Mouse (Mus musculus): ENCODE results near the gene Guk1. TPM values are rescaled to one million over a fixed set of nuclear protein-coding genes. Genes with fewer than 3 reads are reported as not detected.
"Not testable (repeated sequence)": the region's sequence is repeated elsewhere in the genome, so short reads cannot be mapped to it uniquely, and the experiment has no call there.

The Guk1 gene
- polyA plus RNA-seq, 1 experiment, result 122 TPM

DNA sequence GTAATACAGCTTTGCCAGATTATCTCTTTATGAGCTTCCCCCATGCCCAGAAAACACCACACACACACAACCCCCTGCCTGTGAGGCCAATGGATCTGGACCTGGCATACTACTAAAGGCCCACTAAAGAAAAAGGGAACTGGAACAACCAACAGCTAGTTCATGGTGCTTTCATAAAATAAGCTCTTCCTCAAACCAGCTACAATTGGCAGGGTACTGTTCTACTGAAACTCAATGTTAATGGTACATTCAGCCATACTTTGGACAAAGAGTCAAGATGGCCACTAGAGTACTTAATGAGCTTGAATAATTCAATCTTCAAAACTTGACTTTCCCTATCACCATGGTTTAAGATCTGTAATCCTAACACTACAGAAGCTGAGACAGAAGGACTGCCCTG, 29.6 kb upstream of the Guk1 start:
- Histone ChIP-seq H3K4me1 (ENCODE audit: control insufficient read depth, insufficient read depth, insufficient read length, low read length) (peaks cover 37% of the 10 kb centered on the region), H3K4me3 (ENCODE audit: insufficient read depth, low read depth, low read length) (no peak overlapping the region), H3K27ac (replicated peaks; ENCODE audit: low read depth, low read length) (no peak overlapping the region)

- Histone ChIP-seq H3K4me1 (ENCODE audit: control insufficient read depth, insufficient read depth, insufficient read length, low read length) (peaks cover 40% of the 10 kb centered on the region), H3K27ac (replicated peaks; ENCODE audit: low read depth, low read length) (no peak overlapping the region), H3K4me3 (ENCODE audit: insufficient read depth, low read depth, low read length) (no peak overlapping the region)
Observed at GRCm38 (mm10) chr11:59219064-59219463, 27.1 kb upstream of the Guk1 start.

DNA sequence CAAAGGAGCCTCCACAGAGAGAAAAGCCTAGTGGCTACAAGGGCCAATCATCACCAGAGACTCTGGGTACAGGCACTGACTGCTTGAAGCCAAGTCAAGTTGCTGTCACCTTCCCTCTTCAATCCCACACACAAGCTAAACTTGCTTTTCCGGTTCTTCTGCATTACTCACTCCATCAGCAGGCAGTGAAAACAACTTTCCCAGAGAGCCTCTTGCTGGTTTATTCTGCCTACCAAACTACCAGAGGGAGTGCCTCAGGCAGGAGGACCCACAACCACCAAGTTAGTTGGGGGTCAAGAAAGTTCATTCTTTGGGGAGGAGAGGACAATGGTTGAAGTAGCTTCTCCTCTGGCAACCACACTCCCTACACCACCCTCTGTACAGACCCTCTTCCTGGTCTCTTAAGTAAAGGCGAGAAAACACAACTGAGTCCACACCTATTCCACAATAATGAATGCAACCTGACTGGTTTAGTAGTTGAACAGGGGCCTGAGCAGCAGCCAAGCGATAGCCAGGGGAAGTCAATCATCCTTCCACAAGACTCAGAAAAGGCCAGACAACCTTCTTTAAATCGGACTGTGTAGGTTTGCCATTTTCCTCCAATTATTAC, 26.5 kb upstream of the Guk1 start:
- Histone ChIP-seq H3K27ac (replicated peaks; ENCODE audit: low read depth, low read length) (no peak overlapping the region), H3K4me1 (ENCODE audit: control insufficient read depth, insufficient read depth, insufficient read length, low read length) (peaks cover 37% of the 10 kb centered on the region), H3K4me3 (ENCODE audit: insufficient read depth, low read depth, low read length) (no peak overlapping the region)

GRCm38 (mm10) chr11:59216955-59217354, 24.9 kb upstream of the Guk1 start:
- no peak overlapping the region for H3K27ac ChIP-seq (replicated peaks; ENCODE audit: low read depth, low read length)

GRCm38 (mm10) chr11:59212892-59213494, 21.0 kb upstream of the Guk1 start:
- H3K4me1 ChIP-seq (ENCODE audit: control insufficient read depth, insufficient read depth, insufficient read length, low read length), result peaks cover 7% of the 10 kb centered on the region; the same call in 1 of the 2 replicates

More at GRCm38 (mm10) chr11:59216955-59217354, 24.9 kb upstream of the Guk1 start:
- Histone ChIP-seq H3K4me3 (ENCODE audit: insufficient read depth, low read depth, low read length) (no peak overlapping the region), H3K4me1 (ENCODE audit: control insufficient read depth, insufficient read depth, insufficient read length, low read length) (peaks cover 25% of the 10 kb centered on the region)

DNA sequence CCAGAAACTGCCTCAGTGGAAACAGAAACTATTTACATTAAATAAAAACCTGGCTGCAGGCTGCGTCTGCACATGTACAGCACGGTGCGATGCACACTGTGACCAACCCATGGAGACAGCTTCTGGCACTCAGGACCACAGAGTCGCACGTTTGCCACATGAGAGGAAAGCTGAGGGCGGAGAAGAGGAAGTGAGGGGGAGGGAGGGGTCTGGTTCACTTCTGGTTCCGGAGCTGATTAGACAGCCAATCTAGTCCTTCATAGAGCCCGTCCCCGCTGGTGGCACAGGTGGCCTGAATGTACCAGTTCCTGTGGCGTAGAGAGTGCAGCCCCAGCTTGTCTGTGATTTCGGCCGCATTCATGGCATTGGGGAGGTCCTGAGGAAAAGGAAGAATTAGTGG, 20.3 kb upstream of the Guk1 start:
- H3K4me1 ChIP-seq (ENCODE audit: control insufficient read depth, insufficient read depth, insufficient read length, low read length); H3K4me3 ChIP-seq (ENCODE audit: insufficient read depth, low read depth, low read length): not testable (repeated sequence)

More at GRCm38 (mm10) chr11:59212892-59213494, 21.0 kb upstream of the Guk1 start:
- H3K4me3 ChIP-seq (ENCODE audit: insufficient read depth, low read depth, low read length), result no peak overlapping the region
- no peak overlapping the region for H3K27ac ChIP-seq (replicated peaks; ENCODE audit: low read depth, low read length)

DNA sequence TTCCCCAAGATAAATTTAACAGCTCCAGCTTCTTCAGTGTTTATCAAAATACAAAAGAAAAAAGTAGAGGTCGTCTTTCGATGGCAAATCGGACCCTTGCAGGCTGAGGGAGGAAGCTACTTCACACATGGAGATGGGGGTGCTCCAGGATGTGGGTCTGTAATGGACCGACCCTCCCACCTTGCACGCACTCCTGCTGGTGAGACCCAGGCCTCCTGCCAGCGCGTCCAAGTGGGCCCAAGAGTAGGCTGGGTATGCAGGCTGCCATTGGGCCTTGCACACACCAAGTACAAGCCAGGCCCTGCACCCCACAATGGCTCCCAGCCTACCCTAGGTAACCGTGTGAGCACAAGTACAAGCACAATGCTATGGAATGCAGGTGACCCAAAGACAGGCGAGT, 19.5 kb upstream of the Guk1 start:
- H3K4me1 ChIP-seq (ENCODE audit: control insufficient read depth, insufficient read depth, insufficient read length, low read length); H3K27ac ChIP-seq (replicated peaks; ENCODE audit: low read depth, low read length); H3K4me3 ChIP-seq (ENCODE audit: insufficient read depth, low read depth, low read length): not testable (repeated sequence)

More for the DNA sequence above, 20.3 kb upstream of the Guk1 start:
- not testable (repeated sequence) for H3K27ac ChIP-seq (replicated peaks; ENCODE audit: low read depth, low read length)

DNA sequence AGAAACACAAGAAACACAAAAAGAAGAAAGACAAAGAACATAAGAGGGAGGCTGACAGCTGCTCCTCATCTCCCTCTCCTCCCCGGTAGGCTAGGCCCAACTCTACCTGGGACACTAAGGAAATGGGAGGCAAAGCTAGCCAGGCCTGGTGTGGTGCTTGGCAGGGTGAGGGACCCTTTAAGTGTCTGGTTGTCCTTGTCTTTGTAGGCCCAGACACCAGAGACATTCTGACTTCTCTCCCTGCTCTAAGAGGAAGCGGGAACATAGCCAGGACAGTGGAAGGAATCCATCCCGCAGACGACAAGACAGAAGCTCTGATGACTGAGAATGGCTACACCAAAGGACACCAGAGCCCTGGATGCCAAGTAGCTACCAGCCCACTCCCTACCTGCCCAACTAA, 18.0 kb upstream of the Guk1 start:
- H3K4me1 ChIP-seq (ENCODE audit: control insufficient read depth, insufficient read depth, insufficient read length, low read length), result peaks cover 2% of the 10 kb centered on the region; the same call in 1 of the 2 replicates
- no peak overlapping the region for H3K27ac ChIP-seq (replicated peaks; ENCODE audit: low read depth, low read length)
- H3K4me3 ChIP-seq (ENCODE audit: insufficient read depth, low read depth, low read length), result no peak overlapping the region

- Histone ChIP-seq H3K4me1 (ENCODE audit: control insufficient read depth, insufficient read depth, insufficient read length, low read length) (0 out of 2 replicates have a peak, but pooled peaks cover 2% of the 10 kb centered on the region), H3K4me3 (ENCODE audit: insufficient read depth, low read depth, low read length) (peak overlapping the region; percentile 77; the same call in 1 of the 2 replicates), H3K27ac (replicated peaks; ENCODE audit: low read depth, low read length) (no peak overlapping the region)
Observed at GRCm38 (mm10) chr11:59209580-59209979, 17.6 kb upstream of the Guk1 start.

GRCm38 (mm10) chr11:59209003-59209441, 17.0 kb upstream of the Guk1 start:
- Histone ChIP-seq H3K4me1 (ENCODE audit: control insufficient read depth, insufficient read depth, insufficient read length, low read length) (0 out of 2 replicates have a peak, but pooled peaks cover under 1% of the 10 kb centered on the region), H3K4me3 (ENCODE audit: insufficient read depth, low read depth, low read length) (peak overlapping the region; percentile 77), H3K27ac (replicated peaks; ENCODE audit: low read depth, low read length) (peak overlapping the region; percentile 18; the same call in 1 of the 2 replicates)

- peak within 1 kb of the TSS; percentile 93 for H3K27ac ChIP-seq (replicated peaks; ENCODE audit: low read depth, low read length)
- no peaks in the 10 kb centered on the region for H3K4me1 ChIP-seq (ENCODE audit: control insufficient read depth, insufficient read depth, insufficient read length, low read length)
- peak within 1 kb of the TSS; percentile 77 for H3K4me3 ChIP-seq (ENCODE audit: insufficient read depth, low read depth, low read length)
Observed at GRCm38 (mm10) chr11:59208153-59208831, 16.3 kb upstream of the Guk1 start, which contains the start of gene 2310033P09Rik. TSS of gene 2310033P09Rik (plus strand) at chr11:59208321.

DNA sequence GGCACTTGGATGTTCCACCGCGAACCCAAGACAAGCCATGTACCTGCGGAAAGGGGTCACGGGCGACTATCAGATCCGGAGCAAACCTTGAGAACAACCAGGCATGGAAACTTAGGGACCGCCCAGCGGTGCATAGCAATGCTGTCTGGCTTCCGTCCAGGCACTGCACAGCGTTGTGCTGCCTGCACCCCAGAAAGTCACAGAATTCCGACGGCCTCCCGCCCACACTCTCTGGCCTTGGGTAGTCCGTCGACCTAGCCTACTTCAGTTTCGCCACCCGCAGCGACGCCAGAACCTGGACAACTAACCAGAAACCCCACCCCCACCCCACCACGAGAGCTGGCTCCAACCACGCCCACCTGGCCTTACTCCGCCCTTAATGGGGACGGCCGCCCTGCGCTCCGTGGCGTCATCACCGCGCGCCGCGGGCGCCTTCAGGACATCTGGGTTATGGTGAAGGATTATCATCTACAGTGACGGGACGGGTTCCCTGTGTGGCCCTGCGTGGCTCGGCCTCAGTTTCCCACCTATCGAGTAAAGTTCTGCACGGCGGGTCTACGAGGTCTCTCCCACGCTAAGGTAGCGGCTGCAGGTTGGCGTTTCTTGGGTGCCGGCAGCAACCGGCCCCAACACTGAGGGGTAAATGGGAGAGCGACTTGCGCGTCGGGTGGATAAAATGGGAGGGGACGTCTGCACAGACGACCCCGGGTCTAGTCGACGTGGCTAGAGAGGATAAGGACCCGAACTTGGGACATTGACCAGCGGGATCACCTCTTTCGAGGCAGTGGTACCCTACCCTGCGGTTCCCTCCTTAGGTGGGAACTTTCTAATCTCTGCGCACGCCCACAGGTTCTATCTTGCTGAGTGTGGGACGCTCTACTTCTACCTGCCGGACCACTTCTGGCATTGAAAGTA, 10.3 kb upstream of the Guk1 start, which contains the start of gene Mrpl55:
TSS of gene Mrpl55 (plus strand) at position 406 of the 915 bp plus-strand sequence.
- Histone ChIP-seq H3K27ac (replicated peaks; ENCODE audit: low read depth, low read length) (peak within 1 kb of the TSS; percentile 77), H3K4me3 (ENCODE audit: insufficient read depth, low read depth, low read length) (peak within 1 kb of the TSS; percentile 86), H3K4me1 (ENCODE audit: control insufficient read depth, insufficient read depth, insufficient read length, low read length) (peaks cover 5% of the 10 kb centered on the region; the same call in 1 of the 2 replicates)

DNA sequence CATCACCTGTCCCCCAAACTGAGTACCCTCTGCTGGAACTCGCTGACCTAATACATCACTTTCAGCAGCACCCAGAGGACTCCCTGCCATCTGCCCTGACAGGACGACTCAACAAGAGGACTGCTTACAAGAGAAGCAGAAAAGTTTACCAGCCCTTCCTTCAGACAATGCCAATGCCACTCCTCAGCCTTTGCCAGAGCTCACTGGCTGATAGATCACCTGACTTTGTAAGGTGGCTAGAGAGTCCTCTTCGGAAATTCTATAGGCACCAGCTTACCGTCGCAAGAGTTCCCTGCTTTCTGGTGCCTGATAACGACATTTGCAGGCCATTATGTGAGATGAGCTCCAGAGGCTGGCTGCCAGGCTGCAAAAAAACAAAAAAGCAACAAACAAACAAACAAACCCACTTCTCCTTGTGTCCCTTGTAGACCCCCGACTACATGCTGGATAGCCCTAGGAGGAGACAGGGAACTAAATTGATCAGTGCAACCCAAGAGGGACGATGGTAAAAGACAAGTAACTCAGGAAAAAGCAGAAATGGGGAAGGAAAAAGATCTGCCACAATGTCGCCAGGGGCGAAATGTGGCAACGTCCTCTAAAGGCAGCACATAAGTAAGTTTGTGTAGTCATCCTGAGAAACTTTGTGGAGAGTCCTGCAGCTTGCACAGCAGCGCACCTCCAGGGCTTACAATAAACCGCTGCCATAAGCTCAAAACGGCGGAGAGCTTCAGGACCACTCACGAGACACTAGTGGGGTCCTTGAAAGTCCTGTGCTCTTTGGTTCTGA, 9.4 kb upstream of the Guk1 start:
- Histone ChIP-seq H3K4me3 (ENCODE audit: insufficient read depth, low read depth, low read length) (peak overlapping the region; percentile 86), H3K4me1 (ENCODE audit: control insufficient read depth, insufficient read depth, insufficient read length, low read length) (peaks cover 5% of the 10 kb centered on the region; the same call in 1 of the 2 replicates), H3K27ac (replicated peaks; ENCODE audit: low read depth, low read length) (peak overlapping the region; percentile 53)

GRCm38 (mm10) chr11:59196230-59196629, 4.2 kb upstream of the Guk1 start:
- H3K4me1 ChIP-seq (ENCODE audit: control insufficient read depth, insufficient read depth, insufficient read length, low read length), result peaks cover 1% of the 10 kb centered on the region; the same call in 1 of the 2 replicates
- H3K4me3 ChIP-seq (ENCODE audit: insufficient read depth, low read depth, low read length), result no peak overlapping the region
- no peak overlapping the region for H3K27ac ChIP-seq (replicated peaks; ENCODE audit: low read depth, low read length)
